Mouse (Mus musculus) testis, adult 2 months (tissue): ENCODE data around the gene Rsad2.

Experiments
- CTCF ChIP-seq: fragments of 200-500 bp; IDR thresholded peaks from 2 replicates; pipeline ENCODE4 v1.5.1; 2012; ENCODE audit warnings: low read depth, mild to moderate bottlenecking, inconsistent platforms, low read length, moderate library complexity; ENCODE audit not compliant: control insufficient read depth, insufficient read depth, insufficient replicate concordance
- POLR2A ChIP-seq: fragments of 200-500 bp; IDR thresholded peaks from 2 replicates; pipeline ENCODE4 v1.6.1; 2012; ENCODE audit warnings: low read depth, mild to moderate bottlenecking, inconsistent platforms, low read length, moderate library complexity; ENCODE audit not compliant: control insufficient read depth

- TF ChIP-seq CTCF (no peak), POLR2A (no peak)
These were observed 31.4 kb downstream of the Rsad2 start for GRCm38 (mm10) chr12:26424841-26425240.
